Mouse (Mus musculus): ENCODE measurements around the gene Prelid1. TPM values are rescaled to one million over a fixed set of nuclear protein-coding genes. Genes with fewer than 3 reads are reported as not detected.

Gene Prelid1
- polyA plus RNA-seq, 1 experiment from 2014 or later, result 473 TPM

- ATAC-seq (ENCODE audit: insufficient read depth, low FRiP score, low read depth), result no peak
Measured at GRCm38 (mm10) chr13:55337341-55337975, 17.2 kb downstream of the Prelid1 start.

GRCm38 (mm10) chr13:55338131-55339054 is 18.1 kb downstream of the Prelid1 start:
- no peak overlapping the region for H3K4me2 ChIP-seq
- H3K36me3 ChIP-seq, result no peaks in the 10 kb centered on the region
- H3K27me3 ChIP-seq (replicated peaks), result no peaks in the 10 kb centered on the region
- no peak for ATAC-seq (ENCODE audit: insufficient read depth, low FRiP score, low read depth)
- H3K9ac ChIP-seq, result no peak overlapping the region
- 0 out of 2 replicates have a peak, but pooled peaks cover 2% of the 10 kb centered on the region for H3K4me1 ChIP-seq
- H3K9me3 ChIP-seq, result no peaks in the 10 kb centered on the region
- no peak overlapping the region for H3K4me3 ChIP-seq (replicated peaks)
- 61% methylated on average over 12 of the region's 12 CpGs for WGBS
- no peak overlapping the region for H3K27ac ChIP-seq

More at GRCm38 (mm10) chr13:55337341-55337975, 17.2 kb downstream of the Prelid1 start:
- Histone ChIP-seq H3K4me2 (no peak overlapping the region), H3K27ac (no peak overlapping the region), H3K9ac (no peak overlapping the region), H3K4me1 (0 out of 2 replicates have a peak, but pooled peaks cover 1% of the 10 kb centered on the region), H3K27me3 (replicated peaks) (no peaks in the 10 kb centered on the region), H3K9me3 (no peaks in the 10 kb centered on the region), H3K36me3 (no peaks in the 10 kb centered on the region), H3K4me3 (replicated peaks) (no peak overlapping the region)
- 72% methylated on average over 10 of the region's 10 CpGs for WGBS

- Histone ChIP-seq H3K4me2 (no peak overlapping the region), H3K27ac (no peak overlapping the region; the same call in 1 of the 2 replicates), H3K4me3 (replicated peaks) (no peak overlapping the region), H3K4me1 (0 out of 2 replicates have a peak, but pooled peaks cover 2% of the 10 kb centered on the region), H3K36me3 (peaks cover 8% of the 10 kb centered on the region; the same call in 1 of the 2 replicates), H3K27me3 (replicated peaks) (no peaks in the 10 kb centered on the region), H3K9me3 (no peaks in the 10 kb centered on the region), H3K9ac (no peak overlapping the region)
- peak; percentile 77 for ATAC-seq (ENCODE audit: insufficient read depth, low FRiP score, low read depth)
- 28% methylated on average over 2 of the region's 2 CpGs for WGBS
Measured at GRCm38 (mm10) chr13:55339259-55339658, 19.0 kb downstream of the Prelid1 start.

DNA sequence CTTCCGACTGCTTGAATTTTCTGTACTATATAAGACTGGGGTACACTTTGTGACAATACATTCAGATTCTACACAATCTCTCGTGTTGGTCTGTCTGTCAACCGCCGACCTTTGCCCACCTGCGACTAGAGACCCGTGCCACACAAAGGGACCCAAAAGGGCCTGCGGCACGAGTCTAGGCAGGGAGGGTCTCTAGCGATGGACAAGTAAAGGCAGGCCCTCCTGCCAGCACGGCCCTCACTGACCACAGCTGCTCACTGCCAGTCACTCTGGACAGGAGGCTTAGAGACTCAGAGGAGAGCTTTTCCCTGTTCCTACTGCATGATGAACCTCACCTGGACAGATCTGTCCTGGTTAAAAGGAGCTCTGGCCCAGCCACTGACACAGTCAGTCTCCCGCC is 22.2 kb downstream of the Prelid1 start:
- no peaks in the 10 kb centered on the region for H3K27me3 ChIP-seq (replicated peaks)
- no peak overlapping the region for H3K9ac ChIP-seq
- no peak overlapping the region for H3K4me2 ChIP-seq
- WGBS, result 29% methylated on average over 11 of the region's 11 CpGs
- no peak for ATAC-seq (ENCODE audit: insufficient read depth, low FRiP score, low read depth)
- H3K4me3 ChIP-seq (replicated peaks), result no peak overlapping the region
- no peak overlapping the region for H3K27ac ChIP-seq
- H3K4me1 ChIP-seq, result 0 out of 2 replicates have a peak, but pooled peaks cover 2% of the 10 kb centered on the region
- peaks cover 39% of the 10 kb centered on the region for H3K36me3 ChIP-seq
- H3K9me3 ChIP-seq, result no peaks in the 10 kb centered on the region

DNA sequence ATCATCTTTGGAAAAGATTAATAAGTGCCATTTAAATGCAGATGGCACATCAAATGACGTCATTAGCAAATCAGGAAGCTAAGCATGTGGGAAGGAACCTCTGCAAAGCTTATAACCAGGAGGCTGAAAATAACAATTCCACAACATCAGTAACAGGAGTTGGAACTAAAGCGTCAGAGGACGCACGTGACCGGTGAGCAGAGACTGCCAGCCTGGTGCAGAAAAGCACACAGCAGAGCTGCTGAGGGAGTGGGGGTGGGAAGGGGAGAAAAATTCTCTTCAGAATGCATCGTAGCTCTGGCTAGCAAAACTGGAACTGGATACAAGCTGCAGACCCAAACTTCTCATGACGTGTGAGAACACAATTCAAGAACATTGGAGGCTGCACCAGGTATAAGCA is 24.0 kb downstream of the Prelid1 start:
- 0 out of 2 replicates have a peak, but pooled peaks cover 2% of the 10 kb centered on the region for H3K4me1 ChIP-seq
- H3K27me3 ChIP-seq (replicated peaks), result no peaks in the 10 kb centered on the region
- no peak overlapping the region for H3K9ac ChIP-seq
- no peak overlapping the region for H3K27ac ChIP-seq
- no peak overlapping the region for H3K4me2 ChIP-seq
- peaks cover 54% of the 10 kb centered on the region for H3K36me3 ChIP-seq
- no peak for ATAC-seq (ENCODE audit: insufficient read depth, low FRiP score, low read depth)
- H3K9me3 ChIP-seq, result no peaks in the 10 kb centered on the region
- H3K4me3 ChIP-seq (replicated peaks), result no peak overlapping the region
- WGBS, result 84% methylated on average over 7 of the region's 7 CpGs

- no peak overlapping the region for H3K9ac ChIP-seq
- 0 out of 2 replicates have a peak, but pooled peaks cover 2% of the 10 kb centered on the region for H3K4me1 ChIP-seq
- WGBS, result 80% methylated on average over 11 of the region's 11 CpGs
- no peak overlapping the region for H3K27ac ChIP-seq
- H3K36me3 ChIP-seq, result peaks cover 75% of the 10 kb centered on the region
- ATAC-seq (ENCODE audit: insufficient read depth, low FRiP score, low read depth), result no peak
- H3K4me2 ChIP-seq, result no peak overlapping the region
- no peak overlapping the region for H3K4me3 ChIP-seq (replicated peaks)
- H3K9me3 ChIP-seq, result no peaks in the 10 kb centered on the region
- H3K27me3 ChIP-seq (replicated peaks), result no peaks in the 10 kb centered on the region
Measured at GRCm38 (mm10) chr13:55346745-55347144, 26.4 kb downstream of the Prelid1 start.

DNA sequence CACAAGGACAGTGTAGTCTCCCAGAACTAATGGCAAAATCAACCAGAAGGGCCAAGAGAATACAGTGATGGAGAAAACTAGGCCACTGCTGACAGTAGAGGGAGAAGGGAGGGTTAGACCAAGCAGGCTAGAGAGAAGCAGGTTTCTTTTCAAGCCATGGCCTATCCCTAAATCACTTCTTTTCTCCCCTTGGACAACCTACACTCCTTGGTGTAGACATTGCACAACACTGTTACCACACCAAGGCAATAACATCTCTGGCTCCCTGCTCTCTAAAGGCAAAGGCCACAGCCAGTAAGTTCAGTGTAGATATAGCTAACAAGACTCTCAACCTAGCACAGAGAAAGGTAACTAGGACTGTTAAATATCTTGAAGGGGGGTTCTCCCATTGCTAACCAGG is 40.8 kb downstream of the Prelid1 start:
- no peaks in the 10 kb centered on the region for H3K27me3 ChIP-seq (replicated peaks)
- no peak for ATAC-seq (ENCODE audit: insufficient read depth, low FRiP score, low read depth)
- no peak overlapping the region for H3K27ac ChIP-seq
- peaks cover 20% of the 10 kb centered on the region for H3K4me1 ChIP-seq
- H3K4me2 ChIP-seq, result peak overlapping the region; percentile 74
- no peak overlapping the region for H3K9ac ChIP-seq
- peaks cover 21% of the 10 kb centered on the region for H3K36me3 ChIP-seq
- no peaks in the 10 kb centered on the region for H3K9me3 ChIP-seq
- H3K4me3 ChIP-seq (replicated peaks), result peak overlapping the region; percentile 86

GRCm38 (mm10) chr13:55361974-55362452 is 41.7 kb downstream of the Prelid1 start:
- Histone ChIP-seq H3K4me1 (peaks cover 20% of the 10 kb centered on the region), H3K9ac (peak overlapping the region; percentile 80), H3K27ac (peak overlapping the region; percentile 96), H3K27me3 (replicated peaks) (no peaks in the 10 kb centered on the region), H3K4me3 (replicated peaks) (peak overlapping the region; percentile 86), H3K36me3 (peaks cover 18% of the 10 kb centered on the region), H3K4me2 (peak overlapping the region; percentile 74), H3K9me3 (no peaks in the 10 kb centered on the region)
- WGBS, result under 1% methylated on average over 32 of the region's 32 CpGs
- ATAC-seq (ENCODE audit: insufficient read depth, low FRiP score, low read depth), result peak; percentile 34

GRCm38 (mm10) chr13:55362453-55363060 is 42.3 kb downstream of the Prelid1 start, which contains the start of gene Lman2:
Gene Lman2, minus strand, starts transcription at chr13:55362783.
- peak within 1 kb of the TSS; percentile 80 for H3K9ac ChIP-seq
- H3K27me3 ChIP-seq (replicated peaks), result no peaks in the 10 kb centered on the region
- WGBS, result under 1% methylated on average over 35 of the region's 35 CpGs
- peaks cover 20% of the 10 kb centered on the region for H3K4me1 ChIP-seq
- no peaks in the 10 kb centered on the region for H3K9me3 ChIP-seq
- peaks cover 13% of the 10 kb centered on the region for H3K36me3 ChIP-seq
- peak within 1 kb of the TSS; percentile 74 for H3K4me2 ChIP-seq
- peak within 1 kb of the TSS; percentile 96 for H3K27ac ChIP-seq
- H3K4me3 ChIP-seq (replicated peaks), result peak within 1 kb of the TSS; percentile 86
- peak; percentile 98 for ATAC-seq (ENCODE audit: insufficient read depth, low FRiP score, low read depth)

GRCm38 (mm10) chr13:55368401-55368800 is 48.1 kb downstream of the Prelid1 start:
- no peaks in the 10 kb centered on the region; the same call in 1 of the 2 replicates for H3K27me3 ChIP-seq (replicated peaks)
- no peak overlapping the region for H3K4me2 ChIP-seq
- no peak overlapping the region for H3K4me3 ChIP-seq (replicated peaks)
- H3K9ac ChIP-seq, result no peak overlapping the region
- 0 out of 2 replicates have a peak, but pooled peaks cover 5% of the 10 kb centered on the region for H3K4me1 ChIP-seq
- no peaks in the 10 kb centered on the region for H3K36me3 ChIP-seq
- no peaks in the 10 kb centered on the region for H3K9me3 ChIP-seq
- WGBS, result 64% methylated on average over 7 of the region's 7 CpGs
- H3K27ac ChIP-seq, result no peak overlapping the region
- ATAC-seq (ENCODE audit: insufficient read depth, low FRiP score, low read depth), result no peak

- no peak for ATAC-seq (ENCODE audit: insufficient read depth, low FRiP score, low read depth)
- Histone ChIP-seq H3K9me3 (no peaks in the 10 kb centered on the region), H3K4me1 (0 out of 2 replicates have a peak, but pooled peaks cover 5% of the 10 kb centered on the region), H3K4me3 (replicated peaks) (peak within 1 kb of the TSS; percentile 13), H3K4me2 (0 out of 2 replicates have a peak within 1 kb of the TSS, but pooled peaks have one; percentile 10), H3K9ac (no peak within 1 kb of the TSS), H3K36me3 (no peaks in the 10 kb centered on the region), H3K27ac (0 out of 2 replicates have a peak within 1 kb of the TSS, but pooled peaks have one; percentile 52), H3K27me3 (replicated peaks) (no peaks in the 10 kb centered on the region; the same call in 1 of the 2 replicates)
- 57% methylated on average over 13 of the region's 13 CpGs for WGBS
Measured at GRCm38 (mm10) chr13:55369531-55370114, 49.3 kb downstream of the Prelid1 start, which contains the start of gene Rgs14. Gene Rgs14, plus strand, starts transcription at chr13:55369732.
